Mouse (Mus musculus): Measurements from ENCODE around the gene Sumo2. TPM values are rescaled to one million over a fixed set of nuclear protein-coding genes. Genes with fewer than 3 reads are reported as not detected.
A peak's percentile ranks its signal among the peaks of the same experiment; 100 is the strongest.
"Not testable (repeated sequence)": the region's sequence is repeated elsewhere in the genome, so short reads cannot be mapped to it uniquely, and the experiment has no call there.

Gene Sumo2
- 100 to 1,000 TPM; 107 to 124 TPM for total RNA-seq (2021)
- long read RNA-seq, experiment 1, transcript Sumo2-207 (4 exons, 1,051 nt): major isoform, 104 of 114 reads
- long read RNA-seq, experiment 1, partial matches to known transcripts: 3 of 114 reads
- long read RNA-seq, experiment 1, other reads (novel, unspliced or antisense): 4 of 114 reads
- long read RNA-seq, experiment 2, transcript Sumo2-207 (4 exons, 1,051 nt): major isoform, 141 of 145 reads
- long read RNA-seq, experiment 2, partial matches to known transcripts: 2 of 145 reads
- long read RNA-seq, experiment 2, other reads (novel, unspliced or antisense): 1 of 145 reads

- intact Hi-C loops (cut with DNase I): no loop called here
- DNase-seq: peak; percentile 97 to 99
Measured at GRCm38 (mm10) chr11:115536038-115536681, at the start of gene Sumo2. Sumo2 (minus strand) TSS chr11:115536276.

DNA sequence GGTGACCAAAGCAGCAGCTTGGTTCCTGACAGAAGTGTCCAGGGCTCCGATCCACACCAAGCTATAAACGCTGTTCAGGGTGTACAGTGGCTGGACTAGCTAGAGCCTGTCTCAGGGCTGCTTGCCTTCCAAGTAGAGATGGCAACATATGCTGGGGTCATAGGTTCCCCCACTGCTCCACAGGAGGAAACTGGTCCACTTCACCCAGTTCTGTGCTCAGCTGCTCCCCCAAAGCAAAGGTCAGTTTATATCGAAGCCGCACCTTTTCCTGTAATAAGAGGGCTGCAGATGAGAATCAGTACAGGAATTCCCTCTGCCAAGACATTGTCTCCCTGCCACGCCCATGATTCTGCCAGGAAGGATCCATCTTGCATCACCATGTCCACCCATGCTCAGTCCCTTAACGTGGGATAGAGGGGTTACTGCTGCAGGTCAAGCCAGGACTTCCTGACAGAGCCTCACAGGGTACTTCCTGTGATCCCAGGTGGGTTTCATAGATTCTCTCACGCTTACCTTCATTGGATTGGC lies 49.6 kb upstream of the Sumo2 start:
- no peak for DNase-seq
- intact Hi-C loops (cut with DNase I): no loop called here

DNA sequence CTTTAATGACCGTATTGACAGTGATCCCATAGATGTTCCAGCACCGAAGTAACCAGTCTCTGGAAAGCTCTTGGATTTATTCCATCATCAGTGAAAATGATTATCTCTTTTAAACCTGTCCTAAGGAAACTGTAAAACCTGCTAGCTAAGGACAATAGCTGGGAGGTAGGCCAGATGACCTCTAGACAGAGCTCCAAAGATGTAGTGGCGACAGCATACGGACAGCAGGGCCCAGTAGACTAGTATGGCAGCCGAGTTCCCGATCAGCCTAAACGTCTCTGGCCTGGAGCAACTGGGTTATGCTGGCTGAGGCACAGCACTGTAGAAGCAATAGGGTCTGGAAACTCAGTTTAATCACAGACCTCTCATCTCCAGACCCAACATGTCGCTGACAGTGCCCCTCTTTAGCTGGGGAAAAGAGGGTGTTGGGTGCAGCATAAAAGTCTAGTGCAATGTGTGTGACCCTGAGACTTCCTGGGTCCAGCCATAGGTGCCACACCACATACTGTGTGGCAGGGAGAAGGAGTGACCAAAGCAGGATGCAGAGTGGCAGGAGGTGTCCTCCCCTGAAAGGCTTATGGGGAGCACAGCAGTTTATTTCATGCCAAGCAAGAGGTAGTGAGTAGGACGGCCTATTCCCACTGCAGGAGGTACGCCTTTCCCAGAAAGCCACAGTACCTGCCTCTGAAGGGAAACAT lies 48.4 kb upstream of the Sumo2 start:
- no peak for DNase-seq
- intact Hi-C loops (cut with DNase I): no loop called here

DNA sequence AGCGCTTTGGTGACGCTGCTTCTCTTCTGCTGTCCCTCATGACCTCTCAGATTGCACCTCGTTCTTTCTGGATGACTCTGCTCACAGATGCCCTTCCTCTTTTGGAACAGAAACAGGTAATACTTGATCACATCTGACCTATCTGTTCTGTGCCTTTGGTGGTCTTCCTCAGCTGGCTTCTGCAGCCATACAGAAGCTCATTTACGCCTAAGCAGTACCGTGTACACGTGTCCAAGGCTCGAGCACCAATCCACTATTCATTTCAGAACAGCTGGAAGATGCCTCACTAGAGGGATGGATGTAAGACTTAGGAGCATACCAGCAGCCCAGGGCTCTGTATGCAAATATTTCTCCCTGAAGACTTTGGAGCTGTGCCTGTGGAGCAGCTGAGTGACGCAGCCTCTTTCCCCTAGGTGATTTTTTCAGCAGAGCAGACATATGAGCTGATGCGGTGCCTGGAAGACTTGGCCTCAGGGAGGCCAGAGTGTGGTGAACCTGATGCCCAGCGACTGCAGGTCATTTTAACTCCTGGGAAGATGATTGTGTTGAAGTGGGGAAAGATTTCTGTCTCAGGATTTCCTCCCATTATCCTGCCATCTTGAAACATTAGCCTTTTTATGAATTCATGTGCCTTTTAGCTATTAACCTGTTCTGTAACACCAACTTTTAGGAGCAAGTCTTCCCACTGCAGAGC lies 47.0 kb upstream of the Sumo2 start:
- DNase-seq: no peak
- intact Hi-C loops (cut with DNase I): no loop called here

GRCm38 (mm10) chr11:115579080-115579479 lies 43.0 kb upstream of the Sumo2 start:
- no peak for DNase-seq
- intact Hi-C loops (cut with DNase I): no loop called here

DNA sequence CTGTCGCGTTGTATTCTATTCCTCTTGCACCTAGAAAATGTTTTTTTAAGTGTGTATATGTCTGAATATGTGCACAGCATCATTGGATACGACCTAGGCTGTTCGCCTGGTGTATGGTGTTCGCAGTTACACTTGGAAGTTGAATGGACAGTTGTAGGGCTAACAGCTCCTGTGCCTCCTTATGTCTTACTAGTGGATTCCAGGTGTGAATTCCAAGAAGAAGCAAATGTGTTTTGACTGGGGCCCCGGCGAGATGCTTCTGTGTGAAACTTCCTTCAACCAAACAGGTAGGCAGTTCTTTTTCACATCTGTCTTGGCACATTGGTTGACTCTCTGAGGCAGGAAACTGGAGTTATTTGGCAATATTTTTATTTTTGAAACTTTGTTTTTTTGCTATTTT lies 28.9 kb upstream of the Sumo2 start:
- intact Hi-C loops (cut with DNase I): loop anchor here (5.0 kb wide), 1 partner anchor 37 kb away; the partner anchor contains the start of genes Gga3 and Mrps7
- DNase-seq: no peak

DNA sequence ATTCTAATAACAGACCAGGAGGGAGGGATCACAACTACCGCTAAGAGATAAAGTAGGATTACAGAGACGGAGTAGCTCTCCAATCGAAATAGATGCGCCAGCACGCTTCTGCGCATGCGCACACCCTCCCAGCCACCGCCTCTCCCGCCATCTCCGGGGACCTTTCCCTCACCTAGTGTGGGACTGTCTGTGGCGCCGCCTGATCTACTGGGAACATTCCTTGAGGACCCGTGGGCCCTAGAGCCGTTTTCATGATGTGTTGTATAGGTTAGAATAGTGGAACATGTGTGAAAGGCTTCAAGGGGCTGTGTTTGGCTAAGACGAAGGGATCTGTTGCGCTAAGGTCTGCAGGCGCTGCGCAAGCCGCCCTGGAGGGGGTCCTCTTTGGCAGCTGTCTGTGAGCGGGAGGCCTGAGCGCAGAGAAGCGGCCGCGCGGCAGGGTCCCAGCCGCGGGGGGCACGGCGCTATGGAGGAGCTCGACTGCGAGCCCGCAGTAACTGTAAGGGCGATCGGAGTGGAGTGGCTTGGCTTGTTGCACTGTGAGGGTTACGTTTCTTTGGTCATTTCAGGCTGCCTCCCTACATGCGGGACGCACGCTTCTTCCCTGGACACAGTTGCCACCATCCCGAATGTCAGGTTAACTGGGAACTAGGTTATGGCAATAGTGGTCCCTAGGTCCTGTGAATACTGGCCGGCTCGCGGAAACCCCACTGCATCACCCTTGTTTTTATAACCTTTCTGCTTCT lies 28.2 kb upstream of the Sumo2 start, which contains the start of gene Nup85:
Gene Nup85 (plus strand): TSS at position 371 of the 746 bp plus-strand sequence.
- intact Hi-C loops (cut with DNase I): no loop called here
- peak; percentile 97 for DNase-seq

- intact Hi-C loops (cut with DNase I): no loop called here
Measured at GRCm38 (mm10) chr11:115563406-115563805, 27.3 kb upstream of the Sumo2 start.

DNA sequence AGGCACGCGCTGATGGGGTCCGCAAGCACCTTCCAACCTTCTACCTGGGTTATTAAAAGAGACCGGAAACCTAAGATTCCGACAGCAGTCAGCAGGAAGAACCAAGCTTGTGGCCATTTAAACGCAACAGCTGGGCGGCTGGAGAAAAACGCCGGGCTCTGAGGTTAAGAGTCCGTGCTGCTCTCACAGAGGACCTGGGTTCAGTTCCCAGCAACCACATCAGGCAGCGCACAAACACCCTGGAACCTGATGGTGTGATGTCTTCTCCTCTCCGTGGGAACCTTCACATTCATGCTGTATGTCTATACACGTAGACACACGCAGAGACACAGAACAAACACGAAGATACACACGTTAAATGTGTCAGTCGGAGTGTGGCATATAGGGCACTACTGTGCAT lies 19.6 kb upstream of the Sumo2 start:
- intact Hi-C loops (cut with DNase I): no loop called here
- no peak for DNase-seq

More at GRCm38 (mm10) chr11:115563406-115563805, 27.3 kb upstream of the Sumo2 start:
- DNase-seq: no peak

- intact Hi-C loops (cut with DNase I): no loop called here
- no peak for DNase-seq
Measured at GRCm38 (mm10) chr11:115552783-115553182, 16.7 kb upstream of the Sumo2 start.

DNA sequence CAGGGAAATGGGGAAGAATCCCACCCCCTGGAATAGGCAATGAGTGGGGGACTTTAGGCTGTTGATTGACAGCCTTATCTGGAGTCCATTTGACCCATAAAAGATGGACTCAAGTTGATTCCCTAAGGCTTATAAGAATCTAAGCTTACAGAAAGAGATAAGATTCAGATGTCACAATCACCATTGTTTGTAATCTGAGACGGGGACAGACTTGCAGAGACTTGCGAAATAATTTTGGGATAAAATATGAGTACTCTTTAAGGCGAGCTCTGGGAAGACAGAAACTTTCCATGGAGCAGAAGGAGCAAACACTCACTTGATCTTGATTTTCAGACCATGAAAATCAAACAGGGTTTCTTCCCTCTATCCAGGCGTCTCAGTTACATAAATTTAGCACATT lies 7.5 kb upstream of the Sumo2 start:
- intact Hi-C loops (cut with DNase I): no loop called here
- no peak for DNase-seq

- intact Hi-C loops (cut with DNase I): loop anchor here (2.0 kb wide), 1 partner anchor 53 kb away; no protein-coding TSS in a partner anchor
- no peak for DNase-seq
Measured at GRCm38 (mm10) chr11:115538045-115538444, 2.0 kb upstream of the Sumo2 start.

GRCm38 (mm10) chr11:115536856-115537568 lies 936 bp upstream of the Sumo2 start:
- intact Hi-C loops (cut with DNase I): no loop called here
- no peak for DNase-seq

- intact Hi-C loops (cut with DNase I): no loop called here
- DNase-seq: peak; percentile 47 to 53
Measured at GRCm38 (mm10) chr11:115535401-115536037, 557 bp downstream of the Sumo2 start.

- intact Hi-C loops (cut with DNase I): no loop called here
- DNase-seq: no peak
Measured at GRCm38 (mm10) chr11:115534759-115535371, 1.2 kb downstream of the Sumo2 start.

- DNase-seq; intact Hi-C loops (cut with DNase I): not testable (repeated sequence)
Measured at GRCm38 (mm10) chr11:115526446-115526845, 9.6 kb downstream of the Sumo2 start.

- no peak for DNase-seq
- intact Hi-C loops (cut with DNase I): no loop called here
Measured at GRCm38 (mm10) chr11:115522703-115523102, 13.4 kb downstream of the Sumo2 start.

- no peak for DNase-seq
- intact Hi-C loops (cut with DNase I): no loop called here
Measured at GRCm38 (mm10) chr11:115522238-115522637, 13.8 kb downstream of the Sumo2 start.

Measured in gastrocnemius, postnatal 36 days (tissue).